Mouse (Mus musculus) liver, postnatal 0 days (tissue): Measurements from ENCODE around the gene Myo9a. TPM values are rescaled to one million over a fixed set of nuclear protein-coding genes. Genes with fewer than 3 reads are reported as not detected.

Source experiments
- ATAC-seq: fragments of 200-750 bp; cut with Nextera tagmentation; 2 replicates; pipeline ENCODE4 v1.8.0; 2017; ENCODE audit warnings: mild to moderate bottlenecking, moderate library complexity
- DNase-seq: peaks from one replicate; pipeline ENCODE4 v3.0.0-alpha.2; 2016
- H3K27ac ChIP-seq: fragments of 300-500 bp; sonication (generic); 2 replicates; pipeline ENCODE4 v1.5.1; 2014; ENCODE audit warnings: antibody characterized with exemption, moderate library complexity, mild to moderate bottlenecking, low read depth
- H3K27me3 ChIP-seq: fragments of 300-500 bp; sonication (generic); 2 replicates; pipeline ENCODE4 v1.6.1; 2014; ENCODE audit warnings: low read length, control low read depth, mixed read lengths; ENCODE audit not compliant: insufficient read depth
- H3K36me3 ChIP-seq: fragments of 300-500 bp; sonication (generic); replicated peaks from 2 replicates; pipeline ENCODE4 v1.6.1; 2014; ENCODE audit warnings: mild to moderate bottlenecking, control low read depth, low read length, moderate library complexity, mixed read lengths; ENCODE audit not compliant: insufficient read depth
- H3K4me1 ChIP-seq: fragments of 300-500 bp; sonication (generic); 2 replicates; pipeline ENCODE4 v1.6.1; 2014; ENCODE audit warnings: antibody characterized with exemption, mild to moderate bottlenecking, control low read depth; ENCODE audit not compliant: insufficient read depth
- H3K4me2 ChIP-seq: fragments of 300-500 bp; sonication (generic); 2 replicates; pipeline ENCODE4 v1.6.1; 2014; ENCODE audit warnings: low read depth, mild to moderate bottlenecking, low read length, moderate library complexity, mixed read lengths
- H3K4me3 ChIP-seq: fragments of 300-500 bp; sonication (generic); 2 replicates; pipeline ENCODE4 v1.5.1; 2014; ENCODE audit warnings: low read depth, low read length
- H3K9ac ChIP-seq: fragments of 300-500 bp; sonication (generic); replicated peaks from 2 replicates; pipeline ENCODE4 v1.6.1; 2014; ENCODE audit warnings: mild to moderate bottlenecking, moderate library complexity
- H3K9me3 ChIP-seq: fragments of 300-500 bp; sonication (generic); 2 replicates; pipeline ENCODE4 v1.6.1; 2016; ENCODE audit warnings: mild to moderate bottlenecking, control low read depth, low read length, mixed read lengths
- CTCF ChIP-seq: sonication (generic); IDR thresholded peaks from 2 replicates; pipeline ENCODE4 v1.5.1; 2016; ENCODE audit warnings: antibody characterized with exemption, low read depth
- EP300 ChIP-seq: IDR thresholded peaks from 2 replicates; pipeline ENCODE4 v1.6.1; 2016; ENCODE audit warnings: antibody characterized with exemption, low read depth, mild to moderate bottlenecking
- WGBS: fragments of 180-500 bp; shearing (Covaris S2); extraction: QIAGEN DNeasy Blood & Tissue Kit; methylation state at CpG from one replicate; pipeline ENCODE4 v1.1.7; 2014; ENCODE audit not compliant: insufficient replicate concordance; 5-methylcytosine and 5-hydroxymethylcytosine counted together
- polyA plus RNA-seq: library from polyadenylated mRNA; unstranded; fragments of >200 nt; fragmentation: Nextera tagmentation; extraction: Ambion mirVana; gene quantifications from 2 replicates; pipeline ENCODE4 v1.2.1, GENCODE M21; 2015

Gene Myo9a
- polyA plus RNA-seq: 2.7 and 2.9 TPM in 2 replicates

GRCm38 (mm10) chr9:59750267-59751065, at the start of gene Myo9a, which contains the start of gene Senp8:
TSS of gene Myo9a (plus strand) at chr9:59750896.
TSS of gene Senp8 (minus strand) at chr9:59750710.
- under 1% methylated on average over 55 of the region's 59 CpGs for WGBS

DNA sequence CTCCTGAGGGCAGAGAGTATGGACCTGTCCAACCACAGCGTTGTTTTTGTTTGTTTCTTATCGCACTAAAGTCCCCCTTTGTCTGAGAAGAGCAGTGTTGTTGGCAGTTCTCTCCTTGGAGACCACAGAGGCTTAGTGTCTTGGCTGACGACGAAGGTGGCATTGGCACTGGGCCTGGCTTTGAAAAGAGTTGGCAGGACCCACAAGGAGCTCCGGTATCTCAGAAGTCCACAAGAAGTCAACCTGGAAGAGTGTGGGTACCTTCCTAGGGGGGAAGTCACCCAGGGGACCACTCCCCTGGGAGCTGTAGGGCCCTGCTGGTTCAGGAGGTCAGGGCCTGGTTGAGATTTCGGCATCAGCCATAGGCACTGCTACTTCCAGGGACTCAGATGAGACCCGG, 49.6 kb upstream of the Myo9a start:
- TF ChIP-seq EP300: no peak
- no peak for TF ChIP-seq CTCF
- peaks cover 21% of the 10 kb centered on the region for H3K27me3 ChIP-seq
- H3K36me3 ChIP-seq: no peaks in the 10 kb centered on the region
- H3K9ac ChIP-seq: no peak overlapping the region
- ATAC-seq: no peak
- no peak overlapping the region for H3K4me2 ChIP-seq
- 82% methylated on average over 7 of the region's 7 CpGs for WGBS
- H3K9me3 ChIP-seq: no peaks in the 10 kb centered on the region
- no peaks in the 10 kb centered on the region for H3K4me1 ChIP-seq
- DNase-seq: no peak
- no peak overlapping the region for H3K27ac ChIP-seq
- no peak overlapping the region for H3K4me3 ChIP-seq

More at GRCm38 (mm10) chr9:59750267-59751065, at the start of gene Myo9a, which contains the start of gene Senp8:
- Histone ChIP-seq H3K27me3 (no peaks in the 10 kb centered on the region), H3K4me2 (peak within 1 kb of the TSS; percentile 97), H3K9me3 (no peaks in the 10 kb centered on the region), H3K9ac (peak within 1 kb of the TSS; percentile 87), H3K27ac (peak within 1 kb of the TSS; percentile 94), H3K4me1 (peaks cover 20% of the 10 kb centered on the region), H3K36me3 (no peaks in the 10 kb centered on the region), H3K4me3 (peak within 1 kb of the TSS; percentile 93)
- ATAC-seq: peak; percentile 91
- DNase-seq: peak; percentile 100
- TF ChIP-seq CTCF: peak; percentile 43
- no peak for TF ChIP-seq EP300

GRCm38 (mm10) chr9:59703099-59703498, 47.6 kb upstream of the Myo9a start:
- H3K27me3 ChIP-seq: peaks cover 9% of the 10 kb centered on the region
- no peak overlapping the region for H3K4me2 ChIP-seq
- no peak for ATAC-seq
- no peak for DNase-seq
- H3K27ac ChIP-seq: no peak overlapping the region
- no peak overlapping the region for H3K4me3 ChIP-seq
- no peaks in the 10 kb centered on the region for H3K9me3 ChIP-seq
- 64% methylated on average over 6 of the region's 6 CpGs for WGBS
- no peaks in the 10 kb centered on the region for H3K4me1 ChIP-seq
- no peaks in the 10 kb centered on the region for H3K36me3 ChIP-seq
- no peak overlapping the region for H3K9ac ChIP-seq
- no peak for TF ChIP-seq EP300
- no peak for TF ChIP-seq CTCF

- TF ChIP-seq CTCF (no peak), EP300 (no peak)
- no peak overlapping the region for H3K4me3 ChIP-seq
- no peaks in the 10 kb centered on the region for H3K4me1 ChIP-seq
- WGBS: 41% methylated on average over 10 of the region's 10 CpGs
- no peaks in the 10 kb centered on the region for H3K36me3 ChIP-seq
- H3K4me2 ChIP-seq: peak overlapping the region; percentile 40; the same call in 1 of the 2 replicates
- H3K27ac ChIP-seq: peak overlapping the region; percentile 26; the same call in 1 of the 2 replicates
- peaks cover 15% of the 10 kb centered on the region; the same call in 1 of the 2 replicates for H3K27me3 ChIP-seq
- H3K9ac ChIP-seq: no peak overlapping the region
- no peak for ATAC-seq
- no peaks in the 10 kb centered on the region for H3K9me3 ChIP-seq
- DNase-seq: no peak
Measured at GRCm38 (mm10) chr9:59706850-59707825, 43.6 kb upstream of the Myo9a start.

DNA sequence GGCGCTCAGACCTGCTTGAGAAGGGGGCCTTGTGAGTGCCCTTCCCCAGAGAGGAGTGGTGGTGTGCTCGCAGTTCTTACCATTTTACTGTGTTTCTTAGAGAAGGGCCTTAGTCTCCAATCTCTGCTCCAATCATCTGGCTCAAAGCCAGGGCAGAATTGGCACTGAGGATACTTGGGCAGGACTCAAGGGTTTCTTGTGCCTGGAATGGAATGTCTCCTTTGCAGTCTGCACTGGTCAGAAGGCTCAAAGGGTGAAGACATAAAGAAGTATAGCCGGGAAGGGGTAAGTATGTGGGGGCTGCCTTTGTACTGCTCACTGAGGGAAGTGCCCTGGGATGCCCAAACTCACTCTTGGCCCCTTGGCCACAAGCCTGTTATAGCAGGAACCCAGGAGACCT, 41.5 kb upstream of the Myo9a start:
- no peak for ATAC-seq
- TF ChIP-seq EP300: no peak
- TF ChIP-seq CTCF: no peak
- 63% methylated on average over 3 of the region's 3 CpGs for WGBS
- no peaks in the 10 kb centered on the region for H3K9me3 ChIP-seq
- H3K27me3 ChIP-seq: peaks cover 15% of the 10 kb centered on the region; the same call in 1 of the 2 replicates
- no peak overlapping the region for H3K9ac ChIP-seq
- no peak overlapping the region for H3K4me2 ChIP-seq
- H3K27ac ChIP-seq: no peak overlapping the region
- no peaks in the 10 kb centered on the region for H3K36me3 ChIP-seq
- no peak overlapping the region for H3K4me3 ChIP-seq
- no peaks in the 10 kb centered on the region for H3K4me1 ChIP-seq
- DNase-seq: no peak
